Mouse (Mus musculus) heart, adult 2 months (tissue): ENCODE measurements around the gene Polh. TPM values are rescaled to one million over a fixed set of nuclear protein-coding genes. Genes with fewer than 3 reads are reported as not detected.

ENCODE experiments used
- DNase-seq, 2 experiments: peaks; one replicate each; pipeline ENCODE4 v3.0.0; 2021
- H3K27ac ChIP-seq: fragments of 200-600 bp; 2 replicates; pipeline ENCODE4 v1.8.1; 2022
- H3K27me3 ChIP-seq: fragments of 200-500 bp; 2 replicates; pipeline ENCODE4 v1.6.1; 2012; ENCODE audit warnings: mild to moderate bottlenecking, low read length, inconsistent platforms, mixed read lengths; ENCODE audit not compliant: control insufficient read depth, insufficient read depth
- H3K36me3 ChIP-seq: fragments of 200-500 bp; 2 replicates; pipeline ENCODE4 v1.6.1; 2012; ENCODE audit warnings: low read length, inconsistent platforms; ENCODE audit not compliant: control insufficient read depth, insufficient read depth
- H3K4me1 ChIP-seq: fragments of 200-500 bp; 2 replicates; pipeline ENCODE4 v1.6.1; 2011; ENCODE audit warnings: low read length; ENCODE audit not compliant: control insufficient read depth, insufficient read depth
- H3K4me3 ChIP-seq: fragments of 200-600 bp; 2 replicates; pipeline ENCODE4 v1.8.1; 2022
- H3K79me2 ChIP-seq: fragments of 200-500 bp; replicated peaks from 2 replicates; pipeline ENCODE4 v1.6.1; 2012; ENCODE audit warnings: mild to moderate bottlenecking, inconsistent platforms, low read length, moderate library complexity, mixed read lengths; ENCODE audit not compliant: control insufficient read depth, insufficient read depth
- H3K9ac ChIP-seq: fragments of 200-500 bp; 2 replicates; pipeline ENCODE4 v1.6.1; 2012; ENCODE audit warnings: low read depth, mild to moderate bottlenecking, control low read depth, inconsistent platforms, low read length, mixed read lengths
- CTCF ChIP-seq: fragments of 200-600 bp; IDR thresholded peaks from 2 replicates; pipeline ENCODE4 v1.8.1; 2022; ENCODE audit warnings: antibody characterized with exemption, mild to moderate bottlenecking, moderate library complexity
- EP300 ChIP-seq: fragments of 200-500 bp; IDR thresholded peaks from 2 replicates; pipeline ENCODE4 v1.6.1; 2011; ENCODE audit warnings: low read depth, low read length, control low read depth; ENCODE audit not compliant: insufficient read depth
- POLR2A ChIP-seq: fragments of 200-500 bp; IDR thresholded peaks from 2 replicates; pipeline ENCODE4 v1.6.1; 2011; ENCODE audit warnings: mild to moderate bottlenecking, low read depth, low read length, control low read depth; ENCODE audit not compliant: insufficient read depth
- WGBS: fragments of 180-500 bp; shearing (Covaris S2); methylation state at CpG from one replicate; pipeline ENCODE4 v1.1.7; 2018; 5-methylcytosine and 5-hydroxymethylcytosine counted together
- intact Hi-C: fragments of 180-260 bp; cut with DNase I; formaldehyde crosslinking; loops from one replicate; pipeline ENCODE4 v1.15.1; 2025
- polyA plus RNA-seq: library from polyadenylated mRNA; depleted of rRNA; stranded (reverse); fragments of >200 nt; gene quantifications from 2 replicates; pipeline ENCODE4 v1.2.3, GENCODE M21; 2012
- total RNA-seq, 2 experiments: library from RNA; stranded (reverse); gene quantifications; 2 replicates each; pipeline ENCODE4 v1.2.3; 2021

The Polh gene
- total and polyA plus RNA-seq, 3 experiments: 3.5 to 8.3 (median 8.2) TPM

GRCm38 (mm10) chr17:46242993-46243392 lies 40.5 kb upstream of the Polh start:
- Histone ChIP-seq H3K4me1 (peaks cover 1% of the 10 kb centered on the region; the same call in 1 of the 2 replicates), H3K27me3 (no peaks in the 10 kb centered on the region), H3K27ac (no peak overlapping the region), H3K36me3 (peaks cover 2% of the 10 kb centered on the region; the same call in 1 of the 2 replicates), H3K9ac (no peak overlapping the region), H3K4me3 (no peak overlapping the region), H3K79me2 (peaks cover 2% of the 10 kb centered on the region; the same call in 1 of the 2 replicates)
- WGBS: 85% methylated on average over 4 of the region's 4 CpGs
- DNase-seq: no peak
- intact Hi-C loops: no loop called here
- TF ChIP-seq POLR2A (no peak), EP300 (no peak), CTCF (no peak)

DNA sequence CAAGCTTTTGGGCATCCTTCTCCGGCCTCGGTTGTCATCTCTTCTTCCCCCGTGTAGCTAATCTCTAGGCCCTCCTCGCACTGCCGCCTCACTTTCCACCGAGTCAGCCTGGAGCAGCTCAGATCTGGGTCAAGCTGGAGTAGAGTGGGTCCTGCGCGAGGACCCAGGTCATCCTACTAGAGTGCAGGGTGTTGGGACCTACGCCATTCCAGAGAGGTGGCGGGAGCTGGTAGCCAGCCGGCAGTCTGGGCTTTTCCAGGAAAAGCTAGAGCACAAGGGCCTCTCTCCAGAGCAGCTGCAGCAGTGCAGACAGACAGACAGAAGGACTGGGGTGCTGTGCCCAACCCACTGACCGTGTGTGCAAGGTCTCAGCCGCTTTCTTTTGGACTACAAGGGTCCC lies 39.8 kb upstream of the Polh start:
- no peak overlapping the region for H3K27ac ChIP-seq
- peaks cover 2% of the 10 kb centered on the region; the same call in 1 of the 2 replicates for H3K36me3 ChIP-seq
- peaks cover 1% of the 10 kb centered on the region; the same call in 1 of the 2 replicates for H3K4me1 ChIP-seq
- TF ChIP-seq CTCF (no peak), EP300 (no peak), POLR2A (no peak)
- DNase-seq: no peak
- H3K27me3 ChIP-seq: no peaks in the 10 kb centered on the region
- H3K79me2 ChIP-seq: no peaks in the 10 kb centered on the region
- H3K4me3 ChIP-seq: no peak overlapping the region
- no peak overlapping the region for H3K9ac ChIP-seq
- 85% methylated on average over 13 of the region's 13 CpGs for WGBS
- intact Hi-C loops: no loop called here

GRCm38 (mm10) chr17:46241471-46241870 lies 39.0 kb upstream of the Polh start:
- no peaks in the 10 kb centered on the region for H3K79me2 ChIP-seq
- 75% methylated on average over 11 of the region's 11 CpGs for WGBS
- H3K27me3 ChIP-seq: no peaks in the 10 kb centered on the region
- no peak overlapping the region for H3K9ac ChIP-seq
- H3K4me1 ChIP-seq: no peaks in the 10 kb centered on the region
- DNase-seq: no peak
- H3K27ac ChIP-seq: no peak overlapping the region
- intact Hi-C loops: no loop called here
- H3K36me3 ChIP-seq: no peaks in the 10 kb centered on the region
- no peak for TF ChIP-seq CTCF
- TF ChIP-seq POLR2A: no peak
- TF ChIP-seq EP300: no peak
- H3K4me3 ChIP-seq: no peak overlapping the region

DNA sequence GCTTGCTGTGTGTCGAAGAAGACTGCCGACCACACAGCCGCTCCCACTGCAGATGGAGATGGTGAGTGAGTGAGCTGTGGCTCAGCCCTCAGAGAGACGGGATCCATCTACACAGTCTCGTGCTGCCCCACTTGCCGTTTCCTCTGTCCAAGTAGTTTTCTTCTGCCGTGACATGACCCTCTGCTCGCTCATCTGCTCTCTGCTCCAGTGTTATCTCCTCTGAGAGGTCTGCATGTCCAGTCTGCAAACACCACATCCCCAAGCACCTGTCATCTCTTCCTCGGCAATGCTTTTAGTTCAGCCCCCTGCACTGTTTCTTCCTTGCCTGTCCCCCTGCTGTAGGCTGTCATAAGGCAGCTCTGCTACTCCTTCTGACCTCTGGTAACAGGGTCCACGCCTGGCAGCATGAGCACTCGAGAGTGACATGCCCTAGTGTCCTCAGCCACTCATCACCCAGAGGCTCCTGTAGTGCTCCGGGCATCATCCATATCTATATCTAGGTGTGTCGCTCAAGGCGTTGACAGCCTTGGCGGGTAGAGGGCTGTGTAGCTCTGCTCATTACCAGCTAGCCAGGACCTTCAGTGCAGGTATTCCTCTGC lies 37.2 kb upstream of the Polh start:
- H3K79me2 ChIP-seq: no peaks in the 10 kb centered on the region
- no peak overlapping the region for H3K27ac ChIP-seq
- DNase-seq: no peak
- TF ChIP-seq CTCF (no peak), POLR2A (no peak), EP300 (no peak)
- no peak overlapping the region for H3K4me3 ChIP-seq
- no peaks in the 10 kb centered on the region for H3K27me3 ChIP-seq
- WGBS: 71% methylated on average over 15 of the region's 15 CpGs
- intact Hi-C loops: no loop called here
- H3K9ac ChIP-seq: no peak overlapping the region
- H3K36me3 ChIP-seq: no peaks in the 10 kb centered on the region
- no peaks in the 10 kb centered on the region for H3K4me1 ChIP-seq

DNA sequence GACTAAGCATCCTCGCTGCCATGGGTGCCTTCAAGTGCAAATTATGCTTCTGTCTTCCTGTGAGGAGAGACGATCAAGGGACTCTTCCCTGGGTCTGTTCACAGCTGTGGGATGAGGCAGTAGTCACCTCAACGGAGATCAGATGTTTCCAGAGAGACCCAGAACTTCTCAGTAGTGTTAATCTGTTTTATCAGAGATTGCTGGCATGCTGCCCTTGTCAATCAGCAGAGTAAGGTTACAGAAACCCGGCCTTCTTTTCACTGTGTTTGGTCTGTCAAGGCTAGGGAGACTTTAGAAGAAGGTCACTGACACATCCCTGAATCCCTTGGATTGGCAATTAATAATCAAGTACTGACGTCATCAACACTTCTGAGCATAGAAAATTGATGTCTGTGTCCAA lies 35.0 kb upstream of the Polh start:
- DNase-seq: no peak
- intact Hi-C loops: no loop called here
- no peaks in the 10 kb centered on the region for H3K79me2 ChIP-seq
- no peak overlapping the region for H3K27ac ChIP-seq
- WGBS: 67% methylated on average over 5 of the region's 5 CpGs
- TF ChIP-seq CTCF (no peak), EP300 (no peak)
- H3K27me3 ChIP-seq: no peaks in the 10 kb centered on the region
- no peaks in the 10 kb centered on the region for H3K4me1 ChIP-seq
- H3K9ac ChIP-seq: no peak overlapping the region
- no peak overlapping the region for H3K4me3 ChIP-seq
- H3K36me3 ChIP-seq: no peaks in the 10 kb centered on the region

DNA sequence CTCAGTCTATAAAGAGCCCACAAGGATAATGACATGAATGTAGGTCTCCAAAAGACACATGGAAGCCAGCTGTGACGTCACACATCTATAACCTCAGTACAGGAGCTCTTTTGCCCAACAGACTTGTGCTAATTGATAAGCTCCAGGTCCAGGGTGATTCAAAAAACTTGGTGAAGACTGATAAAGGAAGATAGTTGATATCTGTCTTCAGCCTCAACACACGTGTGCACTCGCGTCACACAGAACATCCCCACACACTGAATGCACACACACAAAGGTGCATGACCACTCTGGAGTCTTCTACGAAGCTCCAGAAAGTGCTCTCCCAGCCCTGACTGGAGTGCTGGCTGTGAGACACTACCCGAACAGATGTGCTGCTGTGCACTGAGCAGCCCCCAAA lies 34.6 kb upstream of the Polh start:
- DNase-seq: no peak
- H3K27me3 ChIP-seq: no peaks in the 10 kb centered on the region
- intact Hi-C loops: no loop called here
- no peak overlapping the region for H3K9ac ChIP-seq
- no peak overlapping the region for H3K27ac ChIP-seq
- no peak overlapping the region for H3K4me3 ChIP-seq
- no peaks in the 10 kb centered on the region for H3K79me2 ChIP-seq
- H3K4me1 ChIP-seq: no peaks in the 10 kb centered on the region
- TF ChIP-seq EP300: no peak
- TF ChIP-seq POLR2A: no peak
- TF ChIP-seq CTCF: no peak
- WGBS: 83% methylated on average over 6 of the region's 6 CpGs
- no peaks in the 10 kb centered on the region for H3K36me3 ChIP-seq
